Mouse (Mus musculus): Measurements from ENCODE around the gene Kif26b. TPM values are rescaled to one million over a fixed set of nuclear protein-coding genes. Genes with fewer than 3 reads are reported as not detected.

Kif26b gene
- polyA plus RNA-seq (2016; fragmentation: Nextera tagmentation; extraction: Ambion mirVana) = 13.5 and 19.1 TPM in 2 replicates

DNA sequence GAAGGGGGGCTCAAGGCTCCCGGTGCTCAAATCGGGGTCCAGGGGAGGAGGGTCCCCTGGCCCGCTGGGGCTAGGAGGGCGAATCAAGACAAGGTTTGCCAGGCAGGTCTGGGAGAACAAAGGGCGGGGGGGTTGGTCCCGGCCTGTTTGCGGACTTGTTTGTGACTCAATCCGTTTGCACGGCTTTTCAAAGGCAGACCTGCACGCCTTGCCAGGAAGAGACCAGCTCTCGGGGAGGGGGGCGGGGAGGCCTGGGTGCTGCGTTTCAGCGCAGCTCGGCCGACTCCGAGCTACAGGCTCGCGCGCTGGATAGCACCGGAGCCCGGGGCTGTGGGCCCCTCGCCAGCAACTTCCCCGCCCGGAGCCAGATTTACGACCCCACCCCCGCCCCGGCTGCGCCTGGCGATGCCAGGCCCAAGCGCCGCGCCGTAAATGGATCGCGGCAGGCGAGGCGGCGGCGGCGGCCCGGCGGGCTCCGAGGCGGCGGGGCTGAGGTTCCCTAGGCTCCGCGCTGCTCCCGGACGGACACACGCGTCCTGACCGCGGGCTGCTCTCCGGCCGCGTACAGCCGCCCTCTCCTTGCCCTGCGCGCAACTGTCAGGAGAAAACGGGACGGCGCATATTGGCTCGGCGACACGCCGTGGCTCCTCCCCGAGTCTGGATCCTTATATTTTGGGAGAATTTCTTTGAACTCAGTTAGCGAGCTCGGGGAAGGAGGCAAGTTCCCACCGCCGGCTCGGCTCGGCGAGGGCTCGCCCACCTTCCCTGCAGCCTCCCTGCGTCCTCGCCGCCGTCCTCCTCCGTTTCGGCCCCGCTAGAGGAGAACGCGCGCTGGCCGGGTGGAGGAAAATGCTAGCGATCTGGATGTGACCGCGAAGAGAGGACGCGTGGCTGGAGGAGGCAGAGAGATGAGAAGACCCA lies at the start of gene Kif26b:
Kif26b (plus strand) TSS at position 695 of the 921 bp plus-strand sequence.
- peaks cover 33% of the 10 kb centered on the region for H3K4me1 ChIP-seq
- H3K27me3 ChIP-seq (ENCODE audit: insufficient read depth, poor library complexity, severe bottlenecking) = peaks cover 11% of the 10 kb centered on the region; the same call in 1 of the 2 replicates
- peak within 1 kb of the TSS; percentile 92 for H3K27ac ChIP-seq
- no peaks in the 10 kb centered on the region for H3K9me3 ChIP-seq
- peaks cover 4% of the 10 kb centered on the region; the same call in 1 of the 2 replicates for H3K36me3 ChIP-seq
- peak; percentile 84 for DNase-seq (ENCODE audit: low spot score)
- H3K4me3 ChIP-seq = peak within 1 kb of the TSS; percentile 75
- under 1% methylated on average over 91 of the region's 92 CpGs for WGBS

DNA sequence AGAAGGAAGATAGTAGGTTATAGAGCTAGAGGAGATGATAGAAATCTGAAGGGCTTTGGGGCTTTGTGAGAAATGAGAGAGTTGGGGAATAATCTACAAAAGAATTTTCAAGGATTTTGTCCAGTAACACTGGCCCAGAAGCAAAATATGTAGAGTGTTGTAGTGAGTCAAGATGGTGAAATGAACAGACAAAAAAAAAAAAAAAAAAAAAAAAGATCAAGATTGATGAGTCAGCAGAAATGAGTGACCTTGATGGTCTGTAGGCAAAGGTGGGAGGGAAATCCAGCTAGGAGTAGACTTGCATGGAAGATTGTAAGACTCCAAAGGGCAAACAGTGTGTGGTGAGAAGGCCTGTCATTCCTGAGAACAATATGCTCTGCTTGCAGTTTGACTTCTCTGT lies 45.1 kb upstream of the Kif26b start:
- DNase-seq (ENCODE audit: low spot score) = no peak
- H3K27me3 ChIP-seq (ENCODE audit: insufficient read depth, poor library complexity, severe bottlenecking) = no peaks in the 10 kb centered on the region

DNA sequence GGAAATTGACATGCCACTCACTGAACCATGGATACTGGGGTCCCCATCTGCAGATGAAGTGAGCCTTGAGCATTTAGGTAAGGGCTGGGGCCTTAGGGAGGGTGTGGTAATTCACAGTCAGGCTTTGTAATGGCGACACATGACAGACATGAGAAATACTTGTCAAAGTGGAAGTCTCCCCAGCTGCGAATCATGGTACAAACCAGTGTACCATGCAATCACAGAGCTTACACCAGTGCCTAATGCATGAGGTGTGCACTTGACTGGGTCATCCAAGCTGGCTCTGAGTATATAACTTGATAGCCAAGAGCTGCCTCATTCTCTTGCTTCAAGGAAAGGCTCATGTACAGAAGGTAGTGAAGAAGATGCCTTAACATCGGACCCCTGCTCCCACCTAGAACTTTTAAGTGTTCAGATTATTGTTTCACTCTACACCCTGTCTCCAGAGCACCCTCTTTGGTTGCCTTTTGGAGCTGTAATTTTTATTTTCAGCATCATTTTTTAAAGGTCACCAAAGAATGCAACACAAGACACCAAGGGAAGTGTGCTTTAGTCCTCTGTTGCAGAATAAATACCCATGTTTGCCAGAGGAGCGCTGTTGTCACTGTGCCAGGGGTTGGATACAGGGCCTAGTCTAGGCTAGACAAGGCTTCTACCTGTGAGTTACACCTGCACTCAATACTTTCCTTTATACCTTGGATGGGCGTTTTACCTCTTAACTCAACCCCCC lies 43.6 kb upstream of the Kif26b start:
- no peaks in the 10 kb centered on the region for H3K27me3 ChIP-seq (ENCODE audit: insufficient read depth, poor library complexity, severe bottlenecking)
- no peaks in the 10 kb centered on the region for H3K9me3 ChIP-seq
- no peaks in the 10 kb centered on the region for H3K36me3 ChIP-seq
- H3K27ac ChIP-seq = peak overlapping the region; percentile 66; the same call in 1 of the 2 replicates
- peaks cover 31% of the 10 kb centered on the region for H3K4me1 ChIP-seq
- 81% methylated on average over 5 of the region's 5 CpGs for WGBS
- no peak for DNase-seq (ENCODE audit: low spot score)
- no peak overlapping the region for H3K4me3 ChIP-seq

More for the DNA sequence above, 45.1 kb upstream of the Kif26b start:
- Histone ChIP-seq H3K4me3 (no peak overlapping the region), H3K27ac (no peak overlapping the region), H3K9me3 (no peaks in the 10 kb centered on the region), H3K36me3 (no peaks in the 10 kb centered on the region), H3K4me1 (peaks cover 36% of the 10 kb centered on the region)

DNA sequence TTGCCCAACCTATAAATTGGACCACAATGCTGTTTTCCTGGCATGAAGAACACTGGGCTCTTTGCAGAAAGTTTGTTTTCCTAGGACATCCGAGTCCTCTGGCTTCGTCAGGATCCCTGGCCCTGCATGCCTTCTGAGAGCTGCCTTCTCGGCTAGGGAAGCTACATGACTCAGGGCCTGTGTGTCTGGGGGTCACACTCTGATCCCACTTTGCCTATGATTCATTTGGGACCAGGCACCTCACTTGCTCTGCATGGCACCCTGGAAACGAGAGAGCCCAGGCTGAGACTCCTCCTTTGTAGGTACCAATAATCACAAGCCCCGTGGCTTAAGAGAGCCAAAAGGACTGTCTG lies 43.1 kb upstream of the Kif26b start:
- H3K36me3 ChIP-seq = no peaks in the 10 kb centered on the region
- H3K4me1 ChIP-seq = peaks cover 29% of the 10 kb centered on the region
- H3K4me3 ChIP-seq = no peak overlapping the region
- no peak for DNase-seq (ENCODE audit: low spot score)
- 66% methylated on average over 5 of the region's 5 CpGs for WGBS
- H3K27ac ChIP-seq = peak overlapping the region; percentile 66; the same call in 1 of the 2 replicates
- no peaks in the 10 kb centered on the region for H3K9me3 ChIP-seq
- no peaks in the 10 kb centered on the region for H3K27me3 ChIP-seq (ENCODE audit: insufficient read depth, poor library complexity, severe bottlenecking)

DNA sequence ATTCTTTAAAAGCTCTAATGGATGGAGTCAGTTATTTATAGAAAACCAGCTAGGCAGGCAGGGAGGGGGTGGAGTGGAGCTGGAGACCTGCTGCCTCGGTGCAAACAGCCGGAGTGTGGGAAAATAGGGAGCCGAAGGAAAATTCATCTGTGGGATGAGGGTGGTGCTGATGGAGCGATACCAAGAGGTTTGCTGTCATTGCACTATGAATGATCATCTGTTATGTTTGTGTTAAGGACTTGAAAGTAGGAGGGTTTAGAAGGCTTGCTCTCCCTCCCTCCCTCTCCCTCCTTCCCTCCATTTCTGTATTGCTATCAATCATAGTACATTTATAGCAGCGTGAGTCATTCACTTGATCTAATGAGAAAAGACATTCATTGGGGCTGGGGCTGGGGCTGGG lies 42.1 kb upstream of the Kif26b start:
- Histone ChIP-seq H3K27me3 (ENCODE audit: insufficient read depth, poor library complexity, severe bottlenecking) (no peaks in the 10 kb centered on the region), H3K36me3 (no peaks in the 10 kb centered on the region), H3K27ac (peak overlapping the region; percentile 66; the same call in 1 of the 2 replicates), H3K4me1 (peaks cover 29% of the 10 kb centered on the region), H3K4me3 (peak overlapping the region; percentile 5; the same call in 1 of the 2 replicates), H3K9me3 (no peaks in the 10 kb centered on the region)
- WGBS = 47% methylated on average over 5 of the region's 5 CpGs
- DNase-seq (ENCODE audit: low spot score) = no peak

DNA sequence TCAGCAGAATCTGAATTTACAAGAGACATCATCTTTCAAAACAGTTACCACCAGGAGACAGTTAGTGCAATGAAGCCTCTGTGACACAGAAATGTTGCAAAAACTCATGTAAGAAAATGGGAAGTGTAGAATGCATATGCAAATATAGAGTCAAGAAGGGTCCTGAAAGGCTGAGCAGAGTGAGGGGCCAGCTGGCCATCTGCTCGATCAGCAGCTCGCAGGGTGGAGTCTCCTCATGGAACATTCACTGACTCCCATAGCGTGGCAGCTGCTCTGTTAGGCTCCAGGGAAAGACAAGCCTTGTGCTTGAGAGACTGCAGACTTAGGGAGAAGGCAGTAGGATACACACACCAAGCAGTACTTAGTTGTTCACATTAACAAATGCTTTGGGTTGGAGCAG lies 39.8 kb upstream of the Kif26b start:
- Histone ChIP-seq H3K27ac (no peak overlapping the region), H3K36me3 (no peaks in the 10 kb centered on the region), H3K27me3 (ENCODE audit: insufficient read depth, poor library complexity, severe bottlenecking) (no peaks in the 10 kb centered on the region), H3K4me1 (peaks cover 29% of the 10 kb centered on the region), H3K4me3 (no peak overlapping the region), H3K9me3 (no peaks in the 10 kb centered on the region)
- WGBS = 28% methylated on average over 3 of the region's 3 CpGs
- no peak for DNase-seq (ENCODE audit: low spot score)

DNA sequence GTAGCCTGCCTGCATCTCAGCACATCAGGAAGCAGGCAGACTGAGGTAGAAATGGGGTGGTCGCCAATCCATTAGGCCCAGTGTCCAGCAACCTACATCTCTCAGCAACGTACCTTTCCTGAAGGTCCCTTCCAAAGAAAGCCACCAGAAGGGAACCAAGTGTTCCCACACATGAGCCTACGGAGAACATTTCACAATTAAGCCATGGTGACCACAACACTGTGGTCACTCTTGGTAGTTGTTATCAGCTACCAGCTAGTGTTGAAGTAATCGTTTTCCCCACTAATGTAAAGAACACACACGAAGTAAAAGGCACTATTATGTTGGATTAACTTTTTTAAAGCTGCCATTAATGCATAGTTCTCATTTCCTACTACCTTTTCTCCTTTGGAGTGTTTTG lies 37.2 kb upstream of the Kif26b start:
- no peaks in the 10 kb centered on the region for H3K27me3 ChIP-seq (ENCODE audit: insufficient read depth, poor library complexity, severe bottlenecking)
- peaks cover 19% of the 10 kb centered on the region for H3K4me1 ChIP-seq
- WGBS = 77% methylated on average over 5 of the region's 5 CpGs
- no peaks in the 10 kb centered on the region for H3K36me3 ChIP-seq
- no peak overlapping the region for H3K4me3 ChIP-seq
- DNase-seq (ENCODE audit: low spot score) = no peak
- H3K27ac ChIP-seq = no peak overlapping the region
- H3K9me3 ChIP-seq = no peaks in the 10 kb centered on the region

DNA sequence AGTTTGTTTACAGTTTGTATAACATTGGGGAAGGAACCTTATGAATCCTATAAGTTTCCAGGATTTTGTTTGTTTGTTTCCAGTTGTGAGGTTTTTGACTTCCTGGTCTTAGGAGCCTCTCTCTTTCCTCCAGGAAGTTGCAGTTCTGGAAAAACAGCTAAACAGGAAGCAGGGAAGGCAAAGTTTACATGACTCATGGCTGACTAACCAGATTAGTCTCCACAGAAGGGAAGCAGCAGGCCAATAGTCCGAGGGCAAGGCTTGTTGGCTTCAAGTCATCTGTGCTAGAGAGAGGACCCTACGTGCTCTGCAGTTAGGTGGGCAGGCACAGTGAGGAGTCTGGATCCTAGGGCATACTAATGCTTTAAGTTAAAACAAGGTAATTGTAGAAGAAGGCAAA lies 36.4 kb upstream of the Kif26b start:
- 55% methylated on average over 2 of the region's 2 CpGs for WGBS
- Histone ChIP-seq H3K27ac (no peak overlapping the region), H3K27me3 (ENCODE audit: insufficient read depth, poor library complexity, severe bottlenecking) (no peaks in the 10 kb centered on the region), H3K4me3 (no peak overlapping the region), H3K4me1 (peaks cover 13% of the 10 kb centered on the region), H3K9me3 (no peaks in the 10 kb centered on the region), H3K36me3 (no peaks in the 10 kb centered on the region)
- DNase-seq (ENCODE audit: low spot score) = no peak

DNA sequence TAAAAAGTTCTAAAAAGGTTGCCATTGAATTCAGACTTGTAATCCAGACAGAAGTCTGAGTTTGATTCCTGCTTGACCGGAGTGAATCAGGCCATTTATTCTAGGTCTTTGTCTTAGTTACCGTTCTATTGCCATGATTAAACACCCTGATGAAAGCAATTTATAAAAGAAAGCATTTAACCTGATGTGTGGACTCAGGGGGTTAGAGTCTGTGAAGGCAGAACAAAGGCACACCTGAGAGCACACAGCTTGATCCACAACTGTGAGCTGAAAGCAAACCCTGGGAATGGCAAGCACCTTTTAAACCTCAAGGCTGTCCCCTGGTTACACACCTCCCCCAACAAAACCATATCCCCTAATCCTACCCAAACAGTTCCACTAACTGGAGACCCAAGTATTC lies 32.7 kb upstream of the Kif26b start:
- Histone ChIP-seq H3K4me1 (no peaks in the 10 kb centered on the region), H3K27ac (no peak overlapping the region), H3K27me3 (ENCODE audit: insufficient read depth, poor library complexity, severe bottlenecking) (no peaks in the 10 kb centered on the region), H3K4me3 (no peak overlapping the region), H3K9me3 (no peaks in the 10 kb centered on the region), H3K36me3 (no peaks in the 10 kb centered on the region)
- no peak for DNase-seq (ENCODE audit: low spot score)
- WGBS = 79% methylated on average over 2 of the region's 2 CpGs

DNA sequence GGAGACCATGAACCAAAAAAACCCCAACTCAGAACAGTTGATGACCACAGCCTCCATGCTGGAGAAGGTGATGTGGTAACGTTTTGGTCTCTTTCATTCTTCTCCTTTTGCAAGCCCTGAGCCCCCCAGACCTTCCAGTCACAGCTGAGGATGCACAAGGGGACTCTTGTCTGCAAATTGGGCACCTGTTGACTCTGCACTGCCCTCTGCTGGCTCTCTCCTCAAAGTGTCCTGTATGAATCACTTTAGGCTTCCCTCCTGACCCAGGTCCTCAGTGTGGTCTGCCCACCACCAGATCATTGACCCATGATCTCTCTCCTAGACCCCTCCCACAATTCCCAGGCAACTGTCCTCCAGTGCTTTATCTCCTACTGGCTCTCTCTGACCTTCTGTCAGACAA lies 32.1 kb upstream of the Kif26b start:
- no peaks in the 10 kb centered on the region for H3K9me3 ChIP-seq
- DNase-seq (ENCODE audit: low spot score) = no peak
- WGBS = 50% methylated on average over 1 of the region's 1 CpGs
- H3K27me3 ChIP-seq (ENCODE audit: insufficient read depth, poor library complexity, severe bottlenecking) = no peaks in the 10 kb centered on the region
- no peaks in the 10 kb centered on the region for H3K36me3 ChIP-seq
- no peaks in the 10 kb centered on the region for H3K4me1 ChIP-seq
- H3K4me3 ChIP-seq = no peak overlapping the region
- H3K27ac ChIP-seq = no peak overlapping the region

DNA sequence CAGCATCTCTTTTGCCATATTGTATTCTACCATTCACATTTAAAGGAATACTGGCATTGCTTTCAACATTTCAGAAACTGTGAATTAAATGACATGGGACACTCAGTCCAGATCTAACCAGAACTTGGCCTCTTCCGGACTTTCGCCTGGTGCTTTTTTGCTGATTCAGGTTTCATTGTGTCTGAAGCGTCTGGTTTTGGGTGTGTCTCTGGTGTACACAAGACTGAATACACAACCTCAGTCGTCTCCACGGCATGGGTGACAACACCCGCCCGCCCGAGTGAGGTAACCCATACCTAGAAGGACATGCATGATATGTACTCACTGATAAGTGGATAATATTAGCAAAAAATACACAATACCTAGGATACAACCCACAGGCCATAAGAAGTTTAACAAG lies 22.0 kb upstream of the Kif26b start:
- H3K9me3 ChIP-seq = no peaks in the 10 kb centered on the region
- no peaks in the 10 kb centered on the region for H3K36me3 ChIP-seq
- no peaks in the 10 kb centered on the region for H3K4me1 ChIP-seq
- H3K4me3 ChIP-seq = no peak overlapping the region
- no peak overlapping the region for H3K27ac ChIP-seq
- H3K27me3 ChIP-seq (ENCODE audit: insufficient read depth, poor library complexity, severe bottlenecking) = no peaks in the 10 kb centered on the region
- no peak for DNase-seq (ENCODE audit: low spot score)
- WGBS = 90% methylated on average over 8 of the region's 8 CpGs

DNA sequence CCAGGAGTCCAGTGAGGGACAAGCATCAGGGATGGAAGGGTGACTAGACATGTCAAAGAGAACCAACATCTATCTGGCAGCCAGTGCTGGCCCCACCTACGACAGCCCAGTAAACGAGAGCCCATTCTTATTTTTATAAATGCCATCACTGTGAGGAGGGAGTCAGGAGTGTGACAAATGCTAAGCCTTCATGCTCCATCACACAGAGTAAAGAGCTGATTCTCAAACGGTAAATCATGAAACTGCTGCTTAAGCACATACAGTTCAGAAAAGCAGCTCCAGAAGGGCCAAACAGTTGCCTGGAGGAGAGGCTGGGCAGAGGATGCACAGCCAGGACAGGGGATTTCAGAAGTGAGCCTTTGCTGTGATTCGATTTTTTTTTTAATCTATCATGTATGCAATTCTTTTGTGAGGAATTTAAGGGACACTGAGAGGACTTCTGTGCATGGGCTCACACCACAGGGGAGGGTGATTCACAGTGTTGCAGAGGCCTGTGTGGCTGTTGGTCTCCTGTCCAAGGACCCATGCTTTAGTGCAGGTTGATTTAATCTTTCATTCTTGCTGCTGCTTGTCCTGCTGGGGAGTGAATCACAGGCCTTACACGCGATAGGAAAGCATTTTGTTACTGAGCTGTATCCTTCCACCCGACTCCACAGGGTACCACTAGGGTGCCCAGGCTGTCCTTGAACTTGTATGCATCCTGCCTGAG lies 16.4 kb upstream of the Kif26b start:
- no peak overlapping the region for H3K27ac ChIP-seq
- DNase-seq (ENCODE audit: low spot score) = no peak
- H3K36me3 ChIP-seq = no peaks in the 10 kb centered on the region
- peaks cover 13% of the 10 kb centered on the region; the same call in 1 of the 2 replicates for H3K4me1 ChIP-seq
- no peaks in the 10 kb centered on the region for H3K27me3 ChIP-seq (ENCODE audit: insufficient read depth, poor library complexity, severe bottlenecking)
- H3K9me3 ChIP-seq = no peaks in the 10 kb centered on the region
- no peak overlapping the region for H3K4me3 ChIP-seq
- WGBS = 58% methylated on average over 7 of the region's 7 CpGs

Data from heart, embryonic 10.5 days (tissue).